Mouse (Mus musculus): ENCODE data around the gene Nfx1. TPM values are rescaled to one million over a fixed set of nuclear protein-coding genes. Genes with fewer than 3 reads are reported as not detected.

Gene Nfx1
- polyA plus RNA-seq (2021; fragmentation: Nextera tagmentation), result 22.9 and 30.1 TPM in 2 replicates
- long read RNA-seq, experiment 1, full-length matches to known transcripts, result 265 of 353 reads
- long read RNA-seq, experiment 1, partial matches to known transcripts, result 50 of 353 reads
- long read RNA-seq, experiment 1, other reads (novel, unspliced or antisense), result 38 of 353 reads
- long read RNA-seq, experiment 2, full-length matches to known transcripts, result 22 of 46 reads
- long read RNA-seq, experiment 2, partial matches to known transcripts, result 17 of 46 reads
- long read RNA-seq, experiment 2, other reads (novel, unspliced or antisense), result 7 of 46 reads

GRCm38 (mm10) chr4:40970842-40971701, at the start of gene Nfx1:
Gene Nfx1, plus strand, starts transcription at chr4:40970906.

GRCm38 (mm10) chr4:40948160-40948708, 22.5 kb upstream of the Nfx1 start, which contains the start of the genes Bag1 and Chmp5:
Gene Bag1, minus strand, starts transcription at chr4:40948294.
Gene Chmp5, plus strand, starts transcription at chr4:40948407.

GRCm38 (mm10) chr4:41047524-41048271, 77.0 kb downstream of the Nfx1 start, which contains the start of gene Aqp7:
Gene Aqp7, minus strand, starts transcription at chr4:41048139.

Other genes starting within 250 kb of the Nfx1 start
- gene Dnaja1, start 248.8 kb upstream of the Nfx1 start, polyA plus RNA-seq (2021; fragmentation: Nextera tagmentation), result 488 and 536 TPM in 2 replicates
- gene Smu1, start 213.0 kb upstream of the Nfx1 start, polyA plus RNA-seq (2021; fragmentation: Nextera tagmentation), result 75.2 and 101 TPM in 2 replicates
- gene B4galt1, start 116.9 kb upstream of the Nfx1 start, polyA plus RNA-seq (2021; fragmentation: Nextera tagmentation), result 4.4 and 4.6 TPM in 2 replicates
- gene Spink4, start 50.9 kb upstream of the Nfx1 start, polyA plus RNA-seq (2021; fragmentation: Nextera tagmentation), result not detected in 2 replicates
- 36.0 and 208 TPM in 2 replicates for gene Bag1, start 22.6 kb upstream of the Nfx1 start, polyA plus RNA-seq (2021; fragmentation: Nextera tagmentation)
- 154 and 188 TPM in 2 replicates for gene Chmp5, start 22.5 kb upstream of the Nfx1 start, polyA plus RNA-seq (2021; fragmentation: Nextera tagmentation)
- gene Aqp7, start 77.2 kb downstream of the Nfx1 start, polyA plus RNA-seq (2021; fragmentation: Nextera tagmentation), result not detected in 2 replicates
- not detected in 2 replicates for gene Aqp3, start 127.3 kb downstream of the Nfx1 start, polyA plus RNA-seq (2021; fragmentation: Nextera tagmentation)
- 33.7 and 34.9 TPM in 2 replicates for gene Nol6, start 153.5 kb downstream of the Nfx1 start, polyA plus RNA-seq (2021; fragmentation: Nextera tagmentation)
- 23.8 and 24.8 TPM in 2 replicates for gene Ube2r2, start 164.8 kb downstream of the Nfx1 start, polyA plus RNA-seq (2021; fragmentation: Nextera tagmentation)